Mouse (Mus musculus) neural tube, embryonic 14.5 days (tissue): ENCODE results near the gene Dhx16. TPM values are rescaled to one million over a fixed set of nuclear protein-coding genes. Genes with fewer than 3 reads are reported as not detected.
A peak's percentile ranks its signal among the peaks of the same experiment; 100 is the strongest.

Experiments
- ATAC-seq: fragments of 200-750 bp; cut with Nextera tagmentation; 2 replicates; pipeline ENCODE4 v1.8.0; 2017; ENCODE audit warnings: low read depth, mild to moderate bottlenecking, moderate TSS enrichment, moderate library complexity
- H3K27ac ChIP-seq: fragments of 300-500 bp; sonication (generic); 2 replicates; pipeline ENCODE4 v1.5.1; 2014; ENCODE audit warnings: low read depth, mild to moderate bottlenecking, control low read depth, low read length, moderate library complexity, mixed read lengths
- H3K27me3 ChIP-seq: fragments of 300-500 bp; sonication (generic); 2 replicates; pipeline ENCODE4 v1.6.1; 2014; ENCODE audit warnings: low read length; ENCODE audit not compliant: control insufficient read depth, insufficient read depth
- H3K36me3 ChIP-seq: fragments of 300-500 bp; sonication (generic); 2 replicates; pipeline ENCODE4 v1.6.1; 2014; ENCODE audit warnings: low read length, mixed read lengths; ENCODE audit not compliant: control insufficient read depth, insufficient read depth
- H3K4me1 ChIP-seq: fragments of 300-500 bp; sonication (generic); 2 replicates; pipeline ENCODE4 v1.6.1; 2014; ENCODE audit warnings: low read length; ENCODE audit not compliant: control insufficient read depth, insufficient read depth
- H3K4me2 ChIP-seq: fragments of 300-500 bp; sonication (generic); 2 replicates; pipeline ENCODE4 v1.6.1; 2014; ENCODE audit warnings: mild to moderate bottlenecking, low read depth, low read length, control low read depth
- H3K4me3 ChIP-seq: fragments of 300-500 bp; sonication (generic); 2 replicates; pipeline ENCODE4 v1.5.1; 2014; ENCODE audit warnings: low read depth, low read length, control low read depth, mixed read lengths
- H3K9ac ChIP-seq: fragments of 300-500 bp; sonication (generic); replicated peaks from 2 replicates; pipeline ENCODE4 v1.6.1; 2014; ENCODE audit warnings: low read depth, mild to moderate bottlenecking, control low read depth, low read length, mixed read lengths
- H3K9me3 ChIP-seq: fragments of 300-500 bp; sonication (generic); 2 replicates; pipeline ENCODE4 v1.6.1; 2016; ENCODE audit warnings: low read length; ENCODE audit not compliant: control insufficient read depth
- WGBS: fragments of 180-500 bp; shearing (Covaris S2); extraction: QIAGEN DNeasy Blood & Tissue Kit; methylation state at CpG from one replicate; pipeline ENCODE4 v1.1.7; 2014; 5-methylcytosine and 5-hydroxymethylcytosine counted together
- polyA plus RNA-seq: library from polyadenylated mRNA; unstranded; fragments of >200 nt; fragmentation: Nextera tagmentation; extraction: Ambion mirVana; gene quantifications from 2 replicates; pipeline ENCODE4 v1.2.1, GENCODE M21; 2014

The Dhx16 gene
- polyA plus RNA-seq, 1 experiment from 2014 or later, result 22.4 TPM

GRCm38 (mm10) chr17:35865481-35866280, 13.9 kb upstream of the Dhx16 start, which contains the start of gene Ppp1r18:
TSS of gene Ppp1r18 (plus strand) at chr17:35865593.
- peaks cover 35% of the 10 kb centered on the region for H3K4me1 ChIP-seq
- peak; percentile 69 for ATAC-seq
- H3K36me3 ChIP-seq, result no peaks in the 10 kb centered on the region
- H3K27ac ChIP-seq, result peak within 1 kb of the TSS; percentile 96
- H3K4me2 ChIP-seq, result peak within 1 kb of the TSS; percentile 94
- H3K27me3 ChIP-seq, result no peaks in the 10 kb centered on the region
- no peaks in the 10 kb centered on the region for H3K9me3 ChIP-seq
- under 1% methylated on average over 44 of the region's 48 CpGs for WGBS
- peak within 1 kb of the TSS; percentile 91 for H3K9ac ChIP-seq
- peak within 1 kb of the TSS; percentile 78 for H3K4me3 ChIP-seq

DNA sequence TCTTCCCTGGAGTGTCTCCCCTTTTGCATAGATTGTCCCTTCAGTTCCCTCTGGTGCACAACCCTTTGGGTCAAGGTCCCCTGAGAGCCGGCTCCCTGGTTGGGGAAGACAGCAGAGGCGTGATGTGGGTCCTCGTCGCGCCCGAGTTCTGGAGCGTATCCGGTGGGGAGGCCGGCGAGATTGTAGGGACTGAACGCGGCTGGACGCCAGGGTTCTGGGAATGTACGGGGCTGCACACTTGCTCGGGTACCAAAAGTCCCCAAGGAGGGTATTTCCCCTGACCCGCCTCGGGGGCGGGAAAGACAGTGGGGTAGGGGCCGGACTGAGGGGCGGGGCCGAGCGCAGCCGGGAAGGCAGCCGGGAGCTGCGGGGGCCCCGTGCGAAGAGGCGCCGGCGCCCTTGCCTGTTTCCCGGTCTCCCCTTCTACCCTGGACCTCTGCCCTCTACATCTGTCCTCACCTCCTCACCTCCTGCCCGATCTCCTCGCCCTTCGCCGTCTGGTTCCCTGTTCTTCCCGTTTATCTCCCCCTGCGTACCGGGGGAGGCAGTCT, 13.3 kb upstream of the Dhx16 start:
- peaks cover 38% of the 10 kb centered on the region for H3K4me1 ChIP-seq
- no peaks in the 10 kb centered on the region for H3K36me3 ChIP-seq
- ATAC-seq, result peak; percentile 35
- peak overlapping the region; percentile 96 for H3K27ac ChIP-seq
- peak overlapping the region; percentile 94 for H3K4me2 ChIP-seq
- H3K4me3 ChIP-seq, result peak overlapping the region; percentile 78
- no peaks in the 10 kb centered on the region for H3K9me3 ChIP-seq
- peak overlapping the region; percentile 91 for H3K9ac ChIP-seq
- no peaks in the 10 kb centered on the region for H3K27me3 ChIP-seq
- under 1% methylated on average over 34 of the region's 38 CpGs for WGBS

DNA sequence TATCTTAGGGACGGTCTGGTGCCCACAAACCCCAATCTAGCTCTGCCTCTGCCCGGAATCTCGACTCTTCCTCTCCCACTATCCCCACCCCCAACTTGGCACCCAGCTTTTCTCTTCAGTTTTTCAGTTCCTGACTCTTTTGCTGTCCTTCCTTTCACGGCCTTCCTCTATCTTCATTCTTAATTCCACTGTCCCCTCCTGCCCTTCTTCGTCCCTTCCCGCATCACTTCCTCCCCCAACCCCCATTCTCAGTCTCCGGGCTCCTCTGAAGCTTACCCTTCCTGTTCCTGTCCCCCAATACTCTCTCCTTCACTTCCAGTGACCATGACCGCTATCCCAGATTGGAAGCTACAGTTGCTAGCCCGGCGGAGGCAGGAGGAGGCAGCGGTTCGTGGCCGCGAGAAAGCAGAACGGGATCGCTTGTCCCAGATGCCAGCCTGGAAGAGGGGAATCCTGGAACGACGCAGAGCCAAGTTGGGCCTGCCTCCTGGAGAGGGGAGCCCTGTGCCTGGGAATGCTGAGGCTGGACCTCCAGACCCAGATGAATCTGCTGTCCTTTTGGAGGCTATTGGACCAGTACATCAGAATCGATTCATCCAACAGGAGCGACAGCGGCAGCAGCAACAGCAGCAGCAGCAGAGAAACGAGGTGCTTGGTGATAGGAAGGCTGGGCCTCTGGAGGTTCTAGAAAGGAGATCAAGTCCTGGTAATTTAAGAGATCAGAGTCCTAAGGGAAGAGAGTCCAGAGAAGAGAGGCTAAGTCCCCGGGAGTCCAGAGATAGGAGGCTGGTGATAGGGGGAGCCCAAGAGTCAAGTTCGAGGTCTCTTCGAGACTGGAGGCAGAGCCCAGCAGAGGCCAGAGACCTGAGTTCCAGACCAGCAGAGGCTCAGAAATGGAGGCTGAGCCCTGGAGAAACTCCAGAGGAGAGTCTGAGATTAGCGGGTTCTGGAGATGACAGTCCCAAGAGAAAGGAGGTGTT, 12.4 kb upstream of the Dhx16 start:
- H3K4me2 ChIP-seq, result peak overlapping the region; percentile 94
- no peaks in the 10 kb centered on the region for H3K9me3 ChIP-seq
- H3K9ac ChIP-seq, result peak overlapping the region; percentile 91
- H3K27me3 ChIP-seq, result no peaks in the 10 kb centered on the region
- no peaks in the 10 kb centered on the region for H3K36me3 ChIP-seq
- H3K27ac ChIP-seq, result peak overlapping the region; percentile 96
- peak overlapping the region; percentile 78 for H3K4me3 ChIP-seq
- H3K4me1 ChIP-seq, result peaks cover 40% of the 10 kb centered on the region
- 8% methylated on average over 26 of the region's 26 CpGs for WGBS
- no peak for ATAC-seq

GRCm38 (mm10) chr17:35868165-35868820, 11.3 kb upstream of the Dhx16 start:
- ATAC-seq, result no peak
- H3K27me3 ChIP-seq, result no peaks in the 10 kb centered on the region
- 34% methylated on average over 17 of the region's 17 CpGs for WGBS

GRCm38 (mm10) chr17:35868961-35869345, 10.7 kb upstream of the Dhx16 start:
- Histone ChIP-seq H3K4me1 (peaks cover 49% of the 10 kb centered on the region), H3K4me2 (peak overlapping the region; percentile 94), H3K9me3 (no peaks in the 10 kb centered on the region), H3K9ac (peak overlapping the region; percentile 63), H3K27me3 (no peaks in the 10 kb centered on the region), H3K36me3 (peaks cover 2% of the 10 kb centered on the region), H3K27ac (0 out of 2 replicates have a peak overlapping the region, but pooled peaks have one; percentile 1), H3K4me3 (peak overlapping the region; percentile 78)
- 12% methylated on average over 7 of the region's 7 CpGs for WGBS
- ATAC-seq, result no peak

More at GRCm38 (mm10) chr17:35868165-35868820, 11.3 kb upstream of the Dhx16 start:
- Histone ChIP-seq H3K4me1 (peaks cover 45% of the 10 kb centered on the region), H3K9ac (peak overlapping the region; percentile 63), H3K4me3 (peak overlapping the region; percentile 78), H3K36me3 (no peaks in the 10 kb centered on the region), H3K9me3 (no peaks in the 10 kb centered on the region), H3K27ac (peak overlapping the region; percentile 31; the same call in 1 of the 2 replicates), H3K4me2 (peak overlapping the region; percentile 94)

DNA sequence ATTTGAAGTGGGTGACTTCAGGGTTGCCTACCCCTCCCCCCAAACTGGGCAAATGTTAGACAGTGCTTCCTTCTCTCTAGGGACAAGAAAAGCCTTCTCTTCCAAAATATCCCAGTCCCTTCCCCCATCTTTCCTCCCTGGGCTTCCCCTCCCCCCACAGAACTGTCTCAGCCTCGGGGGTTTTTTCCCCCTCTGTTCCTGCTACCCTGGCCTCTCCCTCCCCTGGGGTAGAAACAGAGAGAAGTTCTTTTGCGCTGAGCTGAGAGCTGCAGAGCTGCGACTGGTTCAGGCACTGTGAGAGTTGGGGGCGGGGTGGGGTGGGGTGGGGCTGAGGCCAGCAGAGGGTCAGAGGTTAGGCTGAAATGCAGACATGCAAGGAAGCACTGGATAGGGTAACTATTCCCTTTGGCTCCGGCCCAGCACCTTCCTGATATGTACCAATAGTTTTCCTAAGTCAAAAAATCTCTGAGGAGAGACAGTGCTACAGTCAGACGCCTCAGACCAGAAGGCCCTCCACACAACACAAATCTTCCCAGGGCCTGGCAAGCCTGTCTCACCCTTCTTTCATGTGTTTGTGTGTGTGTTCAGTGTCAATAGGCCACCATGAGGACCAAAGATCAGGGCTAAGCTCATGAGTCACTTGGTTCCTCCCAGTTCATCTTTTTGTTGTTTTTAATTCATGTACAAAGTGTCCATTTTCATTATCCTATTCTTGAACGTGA, 10.1 kb upstream of the Dhx16 start:
- Histone ChIP-seq H3K4me1 (peaks cover 49% of the 10 kb centered on the region), H3K9ac (peak overlapping the region; percentile 63), H3K9me3 (no peaks in the 10 kb centered on the region), H3K4me3 (peak overlapping the region; percentile 78), H3K4me2 (peak overlapping the region; percentile 94), H3K36me3 (peaks cover 8% of the 10 kb centered on the region), H3K27ac (peak overlapping the region; percentile 64; the same call in 1 of the 2 replicates), H3K27me3 (no peaks in the 10 kb centered on the region)
- no peak for ATAC-seq
- WGBS, result 3% methylated on average over 7 of the region's 7 CpGs

GRCm38 (mm10) chr17:35870151-35870883, 9.3 kb upstream of the Dhx16 start:
- ATAC-seq, result no peak
- H3K4me1 ChIP-seq, result peaks cover 44% of the 10 kb centered on the region
- peak overlapping the region; percentile 78 for H3K4me3 ChIP-seq
- peak overlapping the region; percentile 64; the same call in 1 of the 2 replicates for H3K27ac ChIP-seq
- H3K9ac ChIP-seq, result peak overlapping the region; percentile 63
- peaks cover 15% of the 10 kb centered on the region for H3K36me3 ChIP-seq
- H3K27me3 ChIP-seq, result no peaks in the 10 kb centered on the region
- peak overlapping the region; percentile 94 for H3K4me2 ChIP-seq
- WGBS, result 69% methylated on average over 9 of the region's 9 CpGs
- H3K9me3 ChIP-seq, result no peaks in the 10 kb centered on the region
